Mouse (Mus musculus): ENCODE measurements around the gene Pgrmc2. TPM values are rescaled to one million over a fixed set of nuclear protein-coding genes. Genes with fewer than 3 reads are reported as not detected.

Pgrmc2 gene
- polyA plus RNA-seq, 1 experiment from 2014 or later = 15.3 TPM

- Histone ChIP-seq H3K9ac (ENCODE audit: low read depth, low read length) (peak overlapping the region; percentile 94), H3K9me3 (replicated peaks; ENCODE audit: control insufficient read depth, low read length) (no peaks in the 10 kb centered on the region), H3K4me2 (ENCODE audit: low read depth, low read length) (peak overlapping the region; percentile 100), H3K4me1 (ENCODE audit: control insufficient read depth, low read depth, low read length) (peaks cover 13% of the 10 kb centered on the region), H3K4me3 (ENCODE audit: low read depth, low read length) (peak overlapping the region; percentile 97), H3K27ac (ENCODE audit: low read length) (peak overlapping the region; percentile 91), H3K36me3 (ENCODE audit: control insufficient read depth, insufficient read depth) (no peaks in the 10 kb centered on the region), H3K27me3 (ENCODE audit: control insufficient read depth, insufficient read depth, low read depth, low read length) (no peaks in the 10 kb centered on the region)
- ATAC-seq (ENCODE audit: low read depth) = no peak
- WGBS (ENCODE audit: insufficient replicate concordance) = 5% methylated on average over 23 of the region's 23 CpGs
These were observed 1.2 kb downstream of the Pgrmc2 start for GRCm38 (mm10) chr3:41081474-41082301.

GRCm38 (mm10) chr3:41080724-41081123 lies 2.1 kb downstream of the Pgrmc2 start:
- Histone ChIP-seq H3K9ac (ENCODE audit: low read depth, low read length) (no peak overlapping the region), H3K36me3 (ENCODE audit: control insufficient read depth, insufficient read depth) (no peaks in the 10 kb centered on the region), H3K4me1 (ENCODE audit: control insufficient read depth, low read depth, low read length) (peaks cover 13% of the 10 kb centered on the region), H3K9me3 (replicated peaks; ENCODE audit: control insufficient read depth, low read length) (no peaks in the 10 kb centered on the region), H3K27ac (ENCODE audit: low read length) (no peak overlapping the region), H3K4me2 (ENCODE audit: low read depth, low read length) (peak overlapping the region; percentile 33; the same call in 1 of the 2 replicates), H3K4me3 (ENCODE audit: low read depth, low read length) (0 out of 2 replicates have a peak overlapping the region, but pooled peaks have one; percentile 12), H3K27me3 (ENCODE audit: control insufficient read depth, insufficient read depth, low read depth, low read length) (no peaks in the 10 kb centered on the region)
- 30% methylated on average over 3 of the region's 3 CpGs for whole genome bisulfite sequencing (ENCODE audit: insufficient replicate concordance)
- no peak for ATAC-seq (ENCODE audit: low read depth)

- no peak overlapping the region for H3K4me3 ChIP-seq (ENCODE audit: low read depth, low read length)
- no peak for ATAC-seq (ENCODE audit: low read depth)
- H3K4me1 ChIP-seq (ENCODE audit: control insufficient read depth, low read depth, low read length) = peaks cover 11% of the 10 kb centered on the region
- no peaks in the 10 kb centered on the region for H3K36me3 ChIP-seq (ENCODE audit: control insufficient read depth, insufficient read depth)
- H3K9me3 ChIP-seq (replicated peaks; ENCODE audit: control insufficient read depth, low read length) = no peaks in the 10 kb centered on the region
- H3K27me3 ChIP-seq (ENCODE audit: control insufficient read depth, insufficient read depth, low read depth, low read length) = no peaks in the 10 kb centered on the region
- no peak overlapping the region for H3K9ac ChIP-seq (ENCODE audit: low read depth, low read length)
- H3K27ac ChIP-seq (ENCODE audit: low read length) = no peak overlapping the region
- no peak overlapping the region for H3K4me2 ChIP-seq (ENCODE audit: low read depth, low read length)
- WGBS (ENCODE audit: insufficient replicate concordance) = 86% methylated on average over 2 of the region's 2 CpGs
These were observed 4.2 kb downstream of the Pgrmc2 start for GRCm38 (mm10) chr3:41078673-41079072.

GRCm38 (mm10) chr3:41075376-41075775 lies 7.5 kb downstream of the Pgrmc2 start:
- Histone ChIP-seq H3K36me3 (ENCODE audit: control insufficient read depth, insufficient read depth) (no peaks in the 10 kb centered on the region), H3K27ac (ENCODE audit: low read length) (no peak overlapping the region), H3K4me3 (ENCODE audit: low read depth, low read length) (no peak overlapping the region), H3K4me1 (ENCODE audit: control insufficient read depth, low read depth, low read length) (no peaks in the 10 kb centered on the region; the same call in 1 of the 2 replicates), H3K4me2 (ENCODE audit: low read depth, low read length) (no peak overlapping the region), H3K27me3 (ENCODE audit: control insufficient read depth, insufficient read depth, low read depth, low read length) (no peaks in the 10 kb centered on the region), H3K9ac (ENCODE audit: low read depth, low read length) (no peak overlapping the region), H3K9me3 (replicated peaks; ENCODE audit: control insufficient read depth, low read length) (no peaks in the 10 kb centered on the region)
- no peak for ATAC-seq (ENCODE audit: low read depth)
- WGBS (ENCODE audit: insufficient replicate concordance) = 83% methylated on average over 8 of the region's 8 CpGs

GRCm38 (mm10) chr3:41070519-41070918 lies 12.3 kb downstream of the Pgrmc2 start:
- no peak overlapping the region for H3K4me2 ChIP-seq (ENCODE audit: low read depth, low read length)
- H3K36me3 ChIP-seq (ENCODE audit: control insufficient read depth, insufficient read depth) = peaks cover 5% of the 10 kb centered on the region; the same call in 1 of the 2 replicates
- no peak overlapping the region for H3K9ac ChIP-seq (ENCODE audit: low read depth, low read length)
- no peaks in the 10 kb centered on the region; the same call in 1 of the 2 replicates for H3K4me1 ChIP-seq (ENCODE audit: control insufficient read depth, low read depth, low read length)
- H3K27me3 ChIP-seq (ENCODE audit: control insufficient read depth, insufficient read depth, low read depth, low read length) = no peaks in the 10 kb centered on the region
- no peak overlapping the region for H3K27ac ChIP-seq (ENCODE audit: low read length)
- H3K9me3 ChIP-seq (replicated peaks; ENCODE audit: control insufficient read depth, low read length) = no peaks in the 10 kb centered on the region
- H3K4me3 ChIP-seq (ENCODE audit: low read depth, low read length) = no peak overlapping the region
- no peak for ATAC-seq (ENCODE audit: low read depth)
- 75% methylated on average over 2 of the region's 2 CpGs for WGBS (ENCODE audit: insufficient replicate concordance)

- peaks cover 5% of the 10 kb centered on the region; the same call in 1 of the 2 replicates for H3K36me3 ChIP-seq (ENCODE audit: control insufficient read depth, insufficient read depth)
- H3K9ac ChIP-seq (ENCODE audit: low read depth, low read length) = no peak overlapping the region
- WGBS (ENCODE audit: insufficient replicate concordance) = 65% methylated on average over 2 of the region's 2 CpGs
- H3K27me3 ChIP-seq (ENCODE audit: control insufficient read depth, insufficient read depth, low read depth, low read length) = no peaks in the 10 kb centered on the region
- no peak overlapping the region for H3K4me2 ChIP-seq (ENCODE audit: low read depth, low read length)
- ATAC-seq (ENCODE audit: low read depth) = peak; percentile 60
- H3K9me3 ChIP-seq (replicated peaks; ENCODE audit: control insufficient read depth, low read length) = no peaks in the 10 kb centered on the region
- peak overlapping the region; percentile 37; the same call in 1 of the 2 replicates for H3K27ac ChIP-seq (ENCODE audit: low read length)
- H3K4me1 ChIP-seq (ENCODE audit: control insufficient read depth, low read depth, low read length) = no peaks in the 10 kb centered on the region; the same call in 1 of the 2 replicates
- H3K4me3 ChIP-seq (ENCODE audit: low read depth, low read length) = no peak overlapping the region
These were observed 17.5 kb downstream of the Pgrmc2 start for GRCm38 (mm10) chr3:41065320-41065719.

GRCm38 (mm10) chr3:41062758-41063157 lies 20.1 kb downstream of the Pgrmc2 start:
- ATAC-seq (ENCODE audit: low read depth) = no peak
- 77% methylated on average over 2 of the region's 2 CpGs for WGBS (ENCODE audit: insufficient replicate concordance)
- H3K27ac ChIP-seq (ENCODE audit: low read length) = no peak overlapping the region
- H3K4me2 ChIP-seq (ENCODE audit: low read depth, low read length) = no peak overlapping the region
- no peaks in the 10 kb centered on the region for H3K9me3 ChIP-seq (replicated peaks; ENCODE audit: control insufficient read depth, low read length)
- H3K4me1 ChIP-seq (ENCODE audit: control insufficient read depth, low read depth, low read length) = no peaks in the 10 kb centered on the region; the same call in 1 of the 2 replicates
- no peak overlapping the region for H3K9ac ChIP-seq (ENCODE audit: low read depth, low read length)
- H3K27me3 ChIP-seq (ENCODE audit: control insufficient read depth, insufficient read depth, low read depth, low read length) = no peaks in the 10 kb centered on the region
- H3K36me3 ChIP-seq (ENCODE audit: control insufficient read depth, insufficient read depth) = peaks cover 5% of the 10 kb centered on the region; the same call in 1 of the 2 replicates
- no peak overlapping the region for H3K4me3 ChIP-seq (ENCODE audit: low read depth, low read length)

- Histone ChIP-seq H3K4me1 (ENCODE audit: control insufficient read depth, low read depth, low read length) (no peaks in the 10 kb centered on the region; the same call in 1 of the 2 replicates), H3K4me3 (ENCODE audit: low read depth, low read length) (no peak overlapping the region), H3K4me2 (ENCODE audit: low read depth, low read length) (no peak overlapping the region), H3K27me3 (ENCODE audit: control insufficient read depth, insufficient read depth, low read depth, low read length) (no peaks in the 10 kb centered on the region), H3K9ac (ENCODE audit: low read depth, low read length) (no peak overlapping the region), H3K27ac (ENCODE audit: low read length) (no peak overlapping the region), H3K36me3 (ENCODE audit: control insufficient read depth, insufficient read depth) (0 out of 2 replicates have a peak, but pooled peaks cover 2% of the 10 kb centered on the region), H3K9me3 (replicated peaks; ENCODE audit: control insufficient read depth, low read length) (no peaks in the 10 kb centered on the region)
- WGBS (ENCODE audit: insufficient replicate concordance) = 34% methylated on average over 3 of the region's 3 CpGs
- ATAC-seq (ENCODE audit: low read depth) = no peak
These were observed 20.8 kb downstream of the Pgrmc2 start for GRCm38 (mm10) chr3:41061831-41062565.
